Mouse (Mus musculus) spleen, adult 2 months (tissue): Measurements from ENCODE around the gene Esx1.

Experiments used
- CTCF ChIP-seq: fragments of 200-500 bp; IDR thresholded peaks from 2 replicates; pipeline ENCODE4 v1.5.1; 2011; ENCODE audit warnings: mild to moderate bottlenecking, inconsistent platforms; ENCODE audit not compliant: insufficient read depth, insufficient read length, insufficient replicate concordance; ENCODE audit errors: extremely low read depth
- POLR2A ChIP-seq: fragments of 200-500 bp; IDR thresholded peaks from 2 replicates; pipeline ENCODE4 v1.6.1; 2011; ENCODE audit warnings: low read depth, low read length, inconsistent platforms

DNA sequence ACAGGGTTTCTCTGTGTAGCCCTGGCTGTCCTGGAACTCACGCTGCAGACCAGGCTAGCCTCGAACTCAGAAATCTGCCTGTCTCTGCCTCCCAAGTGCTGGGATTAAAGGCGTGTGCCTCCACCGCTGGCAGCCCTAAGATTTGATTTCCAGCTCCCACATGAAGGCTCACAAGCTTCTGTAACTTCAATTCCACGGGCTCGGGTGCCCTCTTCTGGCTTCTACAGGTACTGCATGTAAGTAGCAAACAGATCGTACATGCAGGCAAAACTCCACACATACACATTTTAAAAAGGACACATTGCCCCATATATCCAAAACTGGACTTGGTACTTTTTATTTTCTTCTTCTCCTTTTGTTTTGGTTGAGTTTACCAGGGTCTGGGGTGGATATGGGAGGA lies 48.1 kb upstream of the Esx1 start:
- TF ChIP-seq CTCF = no peak
- no peak for TF ChIP-seq POLR2A
